Mouse (Mus musculus) forebrain, embryonic 10.5 days (tissue): Measurements from ENCODE around the gene Csnk2a2. TPM values are rescaled to one million over a fixed set of nuclear protein-coding genes. Genes with fewer than 3 reads are reported as not detected.

Experiments used
- polyA plus RNA-seq: library from polyadenylated mRNA; unstranded; fragments of >200 nt; fragmentation: Nextera tagmentation; extraction: Ambion mirVana; gene quantifications from 2 replicates; pipeline ENCODE4 v1.2.1, GENCODE M21; 2016

The Csnk2a2 gene
- polyA plus RNA-seq, 1 experiment from 2014 or later: 15.9 TPM

Other genes starting within 250 kb of the Csnk2a2 start
- 0.14 and 0.25 TPM in 2 replicates for gene Cngb1, start 183.5 kb downstream of the Csnk2a2 start, polyA plus RNA-seq
- gene Tepp, start 179.5 kb downstream of the Csnk2a2 start, polyA plus RNA-seq: not detected in 2 replicates
- gene Zfp319, start 158.1 kb downstream of the Csnk2a2 start, polyA plus RNA-seq: 10.6 and 10.7 TPM in 2 replicates
- 50.5 and 53.1 TPM in 2 replicates for gene Usb1, start 157.8 kb downstream of the Csnk2a2 start, polyA plus RNA-seq
- gene Mmp15, start 137.8 kb downstream of the Csnk2a2 start, polyA plus RNA-seq: 11.1 TPM in 2 replicates
- 144 and 146 TPM in 2 replicates for gene Cfap20, start 55.2 kb downstream of the Csnk2a2 start, polyA plus RNA-seq
- gene Ccdc113, start 44.0 kb upstream of the Csnk2a2 start, polyA plus RNA-seq: 0.15 TPM in 1 of 2 replicates, not detected in the other
- not detected in 2 replicates for gene Prss54, start 86.3 kb upstream of the Csnk2a2 start, polyA plus RNA-seq
- 34.9 and 37.1 TPM in 2 replicates for gene Gins3, start 143.4 kb upstream of the Csnk2a2 start, polyA plus RNA-seq
- 14.7 and 16.7 TPM in 2 replicates for gene Ndrg4, start 186.9 kb upstream of the Csnk2a2 start, polyA plus RNA-seq
- gene Setd6, start 225.8 kb upstream of the Csnk2a2 start, polyA plus RNA-seq: 29.5 and 31.0 TPM in 2 replicates